Mouse (Mus musculus): Measurements from ENCODE around the gene Klhl26. TPM values are rescaled to one million over a fixed set of nuclear protein-coding genes. Genes with fewer than 3 reads are reported as not detected.

The Klhl26 gene
- polyA plus RNA-seq, 1 experiment from 2014 or later = 28.5 TPM

DNA sequence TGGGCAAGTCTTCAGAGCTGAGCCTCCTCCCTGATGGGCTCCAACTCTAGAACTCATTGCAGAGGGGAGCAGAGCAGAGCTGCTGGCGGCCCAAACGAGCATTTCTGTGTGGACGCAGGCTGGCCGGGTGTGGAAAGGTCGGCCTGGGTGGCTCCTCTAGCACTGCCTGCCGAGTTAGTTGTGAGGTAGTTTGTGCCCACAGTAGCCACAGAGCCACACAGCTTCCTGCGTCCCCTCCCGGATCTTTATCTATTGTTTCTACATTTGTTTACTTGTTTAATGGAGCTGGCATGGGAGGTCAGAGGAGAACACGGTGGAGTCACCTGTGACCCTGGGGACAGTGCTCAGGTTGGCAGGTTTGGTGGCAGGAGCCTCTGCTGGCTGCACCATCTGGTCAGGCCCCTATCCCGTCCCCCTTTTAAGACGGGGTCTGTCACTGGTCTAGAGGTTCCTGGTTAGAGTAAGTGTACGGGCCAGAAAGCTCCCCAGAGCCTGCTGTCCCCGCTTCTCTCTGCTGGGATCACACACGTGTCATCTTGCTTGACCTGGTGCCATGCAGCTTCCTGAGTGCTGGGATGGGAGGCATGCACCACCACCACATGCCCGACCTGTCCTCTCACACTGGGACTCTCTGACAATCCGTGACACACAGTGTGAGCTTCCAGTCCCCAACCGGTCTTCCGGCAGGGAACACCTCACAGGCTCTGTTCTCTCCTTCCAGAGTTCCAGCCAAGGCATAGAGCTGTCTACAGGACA lies 55.2 kb downstream of the Klhl26 start:
- no peaks in the 10 kb centered on the region for H3K36me3 ChIP-seq (replicated peaks; ENCODE audit: control insufficient read depth, insufficient read depth)
- H3K4me1 ChIP-seq (replicated peaks; ENCODE audit: control insufficient read depth, insufficient read depth, low read length) = peaks cover 14% of the 10 kb centered on the region; the same call in 1 of the 2 replicates
- WGBS = 85% methylated on average over 18 of the region's 18 CpGs
- H3K27ac ChIP-seq = no peak overlapping the region
- no peaks in the 10 kb centered on the region for H3K9me3 ChIP-seq (ENCODE audit: control insufficient read depth, low read length)
- DNase-seq (ENCODE audit: low spot score) = no peak
- H3K4me3 ChIP-seq (replicated peaks; ENCODE audit: low read length) = no peak overlapping the region
- H3K4me2 ChIP-seq (replicated peaks) = no peak overlapping the region
- H3K27me3 ChIP-seq (ENCODE audit: control insufficient read depth, insufficient read depth, low read length) = no peaks in the 10 kb centered on the region
- H3K9ac ChIP-seq = no peak overlapping the region
- no peak for ATAC-seq (ENCODE audit: low FRiP score)

GRCm38 (mm10) chr8:70419879-70420643 lies 56.7 kb downstream of the Klhl26 start:
- H3K4me1 ChIP-seq (replicated peaks; ENCODE audit: control insufficient read depth, insufficient read depth, low read length) = peaks cover 25% of the 10 kb centered on the region; the same call in 1 of the 2 replicates
- H3K4me3 ChIP-seq (replicated peaks; ENCODE audit: low read length) = no peak overlapping the region
- DNase-seq (ENCODE audit: low spot score) = no peak
- WGBS = 83% methylated on average over 11 of the region's 11 CpGs
- no peak overlapping the region for H3K4me2 ChIP-seq (replicated peaks)
- H3K27me3 ChIP-seq (ENCODE audit: control insufficient read depth, insufficient read depth, low read length) = no peaks in the 10 kb centered on the region
- ATAC-seq (ENCODE audit: low FRiP score) = no peak
- no peaks in the 10 kb centered on the region for H3K36me3 ChIP-seq (replicated peaks; ENCODE audit: control insufficient read depth, insufficient read depth)
- peak overlapping the region; percentile 62 for H3K27ac ChIP-seq
- no peak overlapping the region for H3K9ac ChIP-seq
- H3K9me3 ChIP-seq (ENCODE audit: control insufficient read depth, low read length) = no peaks in the 10 kb centered on the region

- Histone ChIP-seq H3K27me3 (ENCODE audit: control insufficient read depth, insufficient read depth, low read length) (no peaks in the 10 kb centered on the region), H3K27ac (no peak overlapping the region)
- no peak for DNase-seq (ENCODE audit: low spot score)
Measured at GRCm38 (mm10) chr8:70418954-70419353, 57.8 kb downstream of the Klhl26 start.

DNA sequence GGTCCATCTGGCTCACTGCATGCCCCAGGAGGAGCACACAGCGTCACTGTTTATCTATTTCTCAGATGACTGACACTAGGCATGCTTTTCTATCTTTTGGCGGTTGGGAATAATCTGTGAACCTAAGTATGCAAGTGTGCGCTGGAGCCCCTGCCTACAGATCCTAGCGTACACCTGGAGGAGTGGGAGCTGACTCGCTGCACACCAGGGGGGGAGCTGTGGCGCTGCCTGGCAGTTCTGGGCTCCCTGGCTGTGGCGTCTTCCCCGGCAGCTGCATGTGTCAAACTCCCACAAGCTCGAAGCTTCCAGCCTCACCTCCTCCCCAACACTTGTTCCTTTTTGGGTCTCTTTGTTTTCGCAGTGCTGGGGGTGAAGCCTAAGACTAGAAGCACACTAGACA lies 58.9 kb downstream of the Klhl26 start:
- Histone ChIP-seq H3K27me3 (ENCODE audit: control insufficient read depth, insufficient read depth, low read length) (no peaks in the 10 kb centered on the region), H3K4me3 (replicated peaks; ENCODE audit: low read length) (no peak overlapping the region), H3K36me3 (replicated peaks; ENCODE audit: control insufficient read depth, insufficient read depth) (peaks cover 6% of the 10 kb centered on the region), H3K4me2 (replicated peaks) (no peak overlapping the region), H3K4me1 (replicated peaks; ENCODE audit: control insufficient read depth, insufficient read depth, low read length) (peaks cover 25% of the 10 kb centered on the region; the same call in 1 of the 2 replicates), H3K27ac (no peak overlapping the region), H3K9me3 (ENCODE audit: control insufficient read depth, low read length) (no peaks in the 10 kb centered on the region), H3K9ac (no peak overlapping the region)
- DNase-seq (ENCODE audit: low spot score) (no peak), ATAC-seq (ENCODE audit: low FRiP score) (no peak)
- WGBS = 50% methylated on average over 10 of the region's 10 CpGs

More at GRCm38 (mm10) chr8:70418954-70419353, 57.8 kb downstream of the Klhl26 start:
- 67% methylated on average over 14 of the region's 14 CpGs for WGBS
- no peak for ATAC-seq (ENCODE audit: low FRiP score)
- no peak overlapping the region for H3K4me3 ChIP-seq (replicated peaks; ENCODE audit: low read length)
- H3K9ac ChIP-seq = no peak overlapping the region
- H3K4me1 ChIP-seq (replicated peaks; ENCODE audit: control insufficient read depth, insufficient read depth, low read length) = peaks cover 25% of the 10 kb centered on the region; the same call in 1 of the 2 replicates
- H3K4me2 ChIP-seq (replicated peaks) = no peak overlapping the region
- peaks cover 4% of the 10 kb centered on the region; the same call in 1 of the 2 replicates for H3K36me3 ChIP-seq (replicated peaks; ENCODE audit: control insufficient read depth, insufficient read depth)
- H3K9me3 ChIP-seq (ENCODE audit: control insufficient read depth, low read length) = no peaks in the 10 kb centered on the region

DNA sequence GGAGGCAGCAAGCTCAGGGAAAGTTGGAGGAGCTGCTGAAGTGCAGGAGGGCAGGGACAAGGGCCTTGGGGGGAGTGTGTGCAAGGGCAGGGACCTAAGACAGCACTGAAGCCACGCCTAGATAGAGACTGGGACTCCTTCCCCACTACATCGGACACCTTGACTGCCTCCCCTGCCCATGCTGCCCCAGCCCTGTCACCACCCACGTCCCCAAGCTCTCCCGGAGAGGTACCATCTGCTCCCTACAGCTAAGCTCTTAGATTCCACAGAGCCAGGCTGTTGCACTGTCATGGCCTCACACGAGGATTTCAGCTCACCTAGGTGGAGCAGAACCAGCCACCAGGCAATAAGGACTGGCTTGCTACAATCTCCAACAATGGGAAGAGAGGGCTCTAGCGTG lies 59.8 kb downstream of the Klhl26 start:
- no peak overlapping the region for H3K4me2 ChIP-seq (replicated peaks)
- peaks cover 6% of the 10 kb centered on the region for H3K36me3 ChIP-seq (replicated peaks; ENCODE audit: control insufficient read depth, insufficient read depth)
- H3K9me3 ChIP-seq (ENCODE audit: control insufficient read depth, low read length) = no peaks in the 10 kb centered on the region
- 45% methylated on average over 6 of the region's 6 CpGs for WGBS
- H3K27ac ChIP-seq = no peak overlapping the region
- H3K9ac ChIP-seq = no peak overlapping the region
- H3K4me3 ChIP-seq (replicated peaks; ENCODE audit: low read length) = no peak overlapping the region
- DNase-seq (ENCODE audit: low spot score) (no peak), ATAC-seq (ENCODE audit: low FRiP score) (no peak)
- H3K27me3 ChIP-seq (ENCODE audit: control insufficient read depth, insufficient read depth, low read length) = no peaks in the 10 kb centered on the region
- peaks cover 25% of the 10 kb centered on the region; the same call in 1 of the 2 replicates for H3K4me1 ChIP-seq (replicated peaks; ENCODE audit: control insufficient read depth, insufficient read depth, low read length)

DNA sequence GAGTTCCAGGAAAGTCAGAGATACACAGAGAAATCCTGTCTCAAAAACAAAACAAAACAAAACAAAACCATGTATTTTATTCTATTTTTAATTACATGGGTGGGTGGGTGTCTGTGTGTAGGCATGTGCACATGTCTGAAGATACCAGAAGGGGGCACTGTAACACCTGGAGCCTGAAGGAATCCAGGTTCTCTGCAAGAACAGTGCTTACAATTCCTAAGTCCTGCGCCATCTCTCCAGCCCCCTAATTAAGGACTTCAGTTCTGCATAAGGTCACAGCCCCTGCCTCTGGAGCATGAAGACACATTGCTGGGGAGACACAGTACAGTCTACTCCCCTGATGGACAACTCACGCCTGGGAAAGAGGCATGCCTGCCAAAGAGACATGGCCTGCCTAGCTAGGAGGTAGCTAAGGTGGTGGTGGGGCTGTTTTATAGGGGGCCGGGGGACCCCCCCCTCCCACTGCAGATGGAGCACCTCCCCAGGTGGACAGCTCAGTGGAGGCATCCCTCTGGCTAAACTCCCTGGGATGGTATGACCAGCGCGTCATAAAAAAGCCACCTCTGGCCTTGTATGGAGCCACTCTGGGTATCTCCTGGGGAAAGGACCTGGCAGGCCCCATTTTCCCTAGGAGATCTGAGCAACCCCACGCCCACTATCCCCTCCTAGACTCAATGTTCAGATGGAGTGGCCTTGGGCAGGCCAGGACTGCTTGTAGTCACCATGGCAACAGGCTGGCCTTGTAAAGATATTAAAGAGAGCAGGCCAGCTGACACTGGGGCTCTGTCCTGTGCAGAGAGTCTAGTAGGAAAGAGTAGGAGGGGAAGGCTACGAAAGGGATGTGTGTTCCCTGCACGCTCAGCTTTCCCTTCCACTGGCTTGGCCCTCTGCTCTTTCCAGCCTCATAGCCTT lies 61.0 kb downstream of the Klhl26 start:
- Histone ChIP-seq H3K27ac (no peak overlapping the region), H3K4me1 (replicated peaks; ENCODE audit: control insufficient read depth, insufficient read depth, low read length) (peaks cover 25% of the 10 kb centered on the region; the same call in 1 of the 2 replicates), H3K36me3 (replicated peaks; ENCODE audit: control insufficient read depth, insufficient read depth) (peaks cover 6% of the 10 kb centered on the region), H3K9me3 (ENCODE audit: control insufficient read depth, low read length) (no peaks in the 10 kb centered on the region), H3K9ac (0 out of 2 replicates have a peak overlapping the region, but pooled peaks have one; percentile 16), H3K4me3 (replicated peaks; ENCODE audit: low read length) (no peak overlapping the region), H3K4me2 (replicated peaks) (no peak overlapping the region), H3K27me3 (ENCODE audit: control insufficient read depth, insufficient read depth, low read length) (no peaks in the 10 kb centered on the region)
- ATAC-seq (ENCODE audit: low FRiP score) = peak; percentile 65
- WGBS = 65% methylated on average over 8 of the region's 8 CpGs
- DNase-seq (ENCODE audit: low spot score) = no peak

GRCm38 (mm10) chr8:70414310-70414946 lies 62.3 kb downstream of the Klhl26 start:
- Histone ChIP-seq H3K36me3 (replicated peaks; ENCODE audit: control insufficient read depth, insufficient read depth) (peaks cover 6% of the 10 kb centered on the region), H3K9ac (no peak overlapping the region), H3K27me3 (ENCODE audit: control insufficient read depth, insufficient read depth, low read length) (no peaks in the 10 kb centered on the region), H3K4me1 (replicated peaks; ENCODE audit: control insufficient read depth, insufficient read depth, low read length) (peaks cover 28% of the 10 kb centered on the region; the same call in 1 of the 2 replicates), H3K4me2 (replicated peaks) (no peak overlapping the region), H3K9me3 (ENCODE audit: control insufficient read depth, low read length) (no peaks in the 10 kb centered on the region), H3K27ac (no peak overlapping the region), H3K4me3 (replicated peaks; ENCODE audit: low read length) (no peak overlapping the region)
- DNase-seq (ENCODE audit: low spot score) (no peak), ATAC-seq (ENCODE audit: low FRiP score) (no peak)
- WGBS = 95% methylated on average over 6 of the region's 6 CpGs

DNA sequence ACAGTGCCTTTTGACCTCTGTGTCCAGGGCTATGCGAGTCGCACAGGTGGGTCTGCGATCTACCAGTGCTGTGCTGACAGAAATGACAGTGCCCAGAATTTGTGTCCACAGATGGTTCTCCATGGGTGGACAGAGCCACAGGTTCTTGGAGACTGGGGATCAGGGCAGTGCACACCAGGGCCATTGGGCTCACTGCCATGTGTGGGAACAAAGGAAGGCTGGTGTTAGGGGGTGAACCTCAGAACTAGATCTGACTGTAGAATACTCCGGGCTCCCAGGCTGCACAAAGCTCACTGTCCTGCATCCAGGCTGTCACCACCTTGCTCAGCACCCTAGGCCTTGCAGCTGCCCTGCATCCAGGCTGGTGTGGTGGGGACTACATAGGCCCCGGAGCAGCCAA lies 66.5 kb downstream of the Klhl26 start:
- H3K4me3 ChIP-seq (replicated peaks; ENCODE audit: low read length) = no peak overlapping the region
- H3K27ac ChIP-seq = no peak overlapping the region
- H3K4me2 ChIP-seq (replicated peaks) = no peak overlapping the region
- peaks cover 6% of the 10 kb centered on the region for H3K36me3 ChIP-seq (replicated peaks; ENCODE audit: control insufficient read depth, insufficient read depth)
- no peak overlapping the region for H3K9ac ChIP-seq
- no peak for DNase-seq (ENCODE audit: low spot score)
- WGBS = 95% methylated on average over 5 of the region's 5 CpGs
- H3K27me3 ChIP-seq (ENCODE audit: control insufficient read depth, insufficient read depth, low read length) = no peaks in the 10 kb centered on the region
- H3K4me1 ChIP-seq (replicated peaks; ENCODE audit: control insufficient read depth, insufficient read depth, low read length) = peaks cover 20% of the 10 kb centered on the region
- H3K9me3 ChIP-seq (ENCODE audit: control insufficient read depth, low read length) = no peaks in the 10 kb centered on the region
- ATAC-seq (ENCODE audit: low FRiP score) = no peak

Data from hindbrain, embryonic 14.5 days (tissue).